Mouse (Mus musculus): Measurements from ENCODE around the gene Kif5a. TPM values are rescaled to one million over a fixed set of nuclear protein-coding genes. Genes with fewer than 3 reads are reported as not detected.

Kif5a gene
- total RNA-seq, 2 experiments from 2014 or later: 413 to 455 TPM

GRCm38 (mm10) chr10:127178286-127179027 lies 84.7 kb downstream of the Kif5a start:
- DNase-seq (ENCODE audit: low spot score in 2 of 2): peak in 1 of 2 experiments; percentile 11

- DNase-seq (ENCODE audit: low spot score in 2 of 2): peak; percentile 78 to 81
These were observed 85.4 kb downstream of the Kif5a start for GRCm38 (mm10) chr10:127177719-127178118.

- no peak for DNase-seq (ENCODE audit: low spot score in 2 of 2)
These were observed 85.9 kb downstream of the Kif5a start for GRCm38 (mm10) chr10:127177235-127177634.

- DNase-seq (ENCODE audit: low spot score in 2 of 2): no peak
These were observed 86.4 kb downstream of the Kif5a start for GRCm38 (mm10) chr10:127176756-127177155.

GRCm38 (mm10) chr10:127176228-127176627 lies 86.9 kb downstream of the Kif5a start:
- peak in 1 of 2 experiments; percentile 1 for DNase-seq (ENCODE audit: low spot score in 2 of 2)

Other genes starting within 250 kb of the Kif5a start
- 10 to 100 TPM; 27.4 to 31.9 TPM for gene Tsfm, start 232.5 kb downstream of the Kif5a start, total RNA-seq (2021)
- 10 to 100 TPM; 10.2 to 10.9 TPM for gene Mettl1, start 221.9 kb downstream of the Kif5a start, total RNA-seq (2021)
- under 1 TPM; 0.36 to 0.41 TPM for gene Eef1akmt3, start 221.8 kb downstream of the Kif5a start, total RNA-seq (2021)
- gene Cyp27b1, start 215.1 kb downstream of the Kif5a start, total RNA-seq (2021): 1 to 10 TPM in 1 of 2 experiments, under 1 TPM in 1; 0.74 to 1.0 TPM
- 10 to 100 TPM; 31.8 to 34.9 TPM for gene March9, start 203.2 kb downstream of the Kif5a start, total RNA-seq (2021)
- 100 to 1,000 TPM; 120 to 123 TPM for gene Cdk4, start 199.8 kb downstream of the Kif5a start, total RNA-seq (2021)
- 10 to 100 TPM; 62.7 to 65.4 TPM for gene Tspan31, start 193.1 kb downstream of the Kif5a start, total RNA-seq (2021)
- 100 to 1,000 TPM; 719 to 736 TPM for gene Agap2, start 188.1 kb downstream of the Kif5a start, total RNA-seq (2021)
- gene Os9, start 142.2 kb downstream of the Kif5a start, total RNA-seq (2021): 100 to 1,000 TPM; 100 to 103 TPM
- gene B4galnt1, start 98.1 kb downstream of the Kif5a start, total RNA-seq (2021): 100 to 1,000 TPM; 108 to 110 TPM
- gene Slc26a10, start 82.7 kb downstream of the Kif5a start, total RNA-seq (2021): 1 to 10 TPM; 4.6 to 5.9 TPM
- gene Arhgef25, start 73.3 kb downstream of the Kif5a start, total RNA-seq (2021): 100 to 1,000 TPM; 196 to 200 TPM
- 100 to 1,000 TPM; 200 to 207 TPM for gene Dtx3, start 67.6 kb downstream of the Kif5a start, total RNA-seq (2021)
- gene Pip4k2c, start 51.8 kb downstream of the Kif5a start, total RNA-seq (2021): 10 to 100 TPM; 65.7 to 69.2 TPM
- gene Dctn2, start 3.0 kb upstream of the Kif5a start, total RNA-seq (2021): 100 to 1,000 TPM; 298 to 304 TPM
- 10 to 100 TPM; 46.0 to 53.3 TPM for gene Mbd6, start 25.7 kb upstream of the Kif5a start, total RNA-seq (2021)
- gene Mars, start 48.4 kb upstream of the Kif5a start, total RNA-seq (2021): 10 to 100 TPM; 56.3 to 59.4 TPM
- 1 to 10 TPM in 1 of 2 experiments, under 1 TPM in 1; 0.99 to 1.1 TPM for gene Arhgap9, start 58.6 kb upstream of the Kif5a start, total RNA-seq (2021)
- gene Gli1, start 78.6 kb upstream of the Kif5a start, total RNA-seq (2021): 1 to 10 TPM; 2.0 to 3.3 TPM
- under 1 TPM in 1 of 2 experiments, not detected in 1; 0.07 TPM for gene Inhbe, start 91.1 kb upstream of the Kif5a start, total RNA-seq (2021)
- not detected for gene Inhbc, start 107.1 kb upstream of the Kif5a start, total RNA-seq (2021)
- gene R3hdm2, start 117.0 kb upstream of the Kif5a start, total RNA-seq (2021): 100 to 1,000 TPM; 161 to 186 TPM
- 1 to 10 TPM; 5.0 to 6.4 TPM for gene Stac3, start 238.3 kb upstream of the Kif5a start, total RNA-seq (2021)

Data from layer of hippocampus, postnatal 14 days (tissue).